Mouse (Mus musculus): Measurements from ENCODE around the gene Oasl1. TPM values are rescaled to one million over a fixed set of nuclear protein-coding genes. Genes with fewer than 3 reads are reported as not detected.
A peak's percentile ranks its signal among the peaks of the same experiment; 100 is the strongest.

Gene Oasl1
- total and polyA plus RNA-seq, 2 experiments = 5.8 to 16.8 TPM

DNA sequence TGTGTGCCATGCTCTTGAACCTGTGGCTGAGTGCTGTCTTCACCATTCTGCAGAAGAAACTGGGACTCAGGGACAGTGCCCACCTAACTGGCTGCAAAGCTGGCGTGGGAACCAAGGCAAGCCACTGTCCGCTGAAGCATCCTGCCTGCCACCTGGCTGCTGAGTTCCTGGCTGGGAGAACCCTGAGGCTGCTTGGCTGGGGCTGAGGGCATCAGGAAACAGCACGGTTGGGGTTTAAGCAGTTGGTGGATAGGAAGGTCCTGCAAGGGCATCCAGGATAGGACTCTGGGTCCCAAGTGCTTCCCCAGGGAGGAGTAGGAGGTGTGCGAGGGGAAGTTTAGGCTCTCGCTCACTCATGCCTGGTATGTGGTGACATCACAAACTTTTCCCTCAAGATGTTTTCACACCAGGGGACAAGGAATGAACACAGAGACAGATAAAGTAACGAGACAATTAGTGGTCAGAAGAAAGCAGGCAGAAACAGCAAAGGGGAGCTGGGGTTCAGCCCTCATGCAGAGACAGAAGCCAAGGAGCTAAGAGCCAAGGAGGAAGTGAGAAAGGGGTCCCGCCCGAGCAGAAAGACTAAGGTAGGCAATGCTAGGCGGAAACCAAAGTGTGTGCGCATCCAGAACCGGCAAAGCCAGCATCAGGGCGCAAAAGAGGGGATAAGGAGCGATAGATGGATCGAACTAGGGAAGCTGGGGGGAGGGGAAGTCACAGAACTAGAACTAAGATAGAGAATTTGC is 44.7 kb downstream of the Oasl1 start:
- DNase-seq (ENCODE audit: extremely low read depth, low read depth, low spot score) = no peak
- H3K79me2 ChIP-seq (ENCODE audit: control insufficient read depth, insufficient read depth, low read length) = peaks cover 42% of the 10 kb centered on the region; the same call in 1 of the 2 replicates
- peak overlapping the region; percentile 39; the same call in 1 of the 2 replicates for H3K4me3 ChIP-seq (ENCODE audit: insufficient read depth, low read depth, low read length)
- 50% methylated on average over 14 of the region's 14 CpGs for WGBS
- peaks cover 33% of the 10 kb centered on the region for H3K4me1 ChIP-seq (ENCODE audit: control insufficient read depth, insufficient read depth, low read length)
- no peaks in the 10 kb centered on the region for H3K36me3 ChIP-seq (ENCODE audit: control insufficient read depth, insufficient read depth, low read length)
- H3K9ac ChIP-seq (ENCODE audit: low read depth, low read length) = peak overlapping the region; percentile 19; the same call in 1 of the 2 replicates
- TF ChIP-seq CTCF (IDR thresholded peaks at IDR 0.05; ENCODE audit: low read depth, low read length) (no peak), POLR2A (IDR thresholded peaks at IDR 0.05; ENCODE audit: extremely low read depth, insufficient read depth, low read length) (no peak)
- H3K27ac ChIP-seq (replicated peaks; ENCODE audit: insufficient read depth, low read depth, low read length) = peak overlapping the region; percentile 99
- no peaks in the 10 kb centered on the region for H3K27me3 ChIP-seq (ENCODE audit: control insufficient read depth, insufficient read depth, low read length)

DNA sequence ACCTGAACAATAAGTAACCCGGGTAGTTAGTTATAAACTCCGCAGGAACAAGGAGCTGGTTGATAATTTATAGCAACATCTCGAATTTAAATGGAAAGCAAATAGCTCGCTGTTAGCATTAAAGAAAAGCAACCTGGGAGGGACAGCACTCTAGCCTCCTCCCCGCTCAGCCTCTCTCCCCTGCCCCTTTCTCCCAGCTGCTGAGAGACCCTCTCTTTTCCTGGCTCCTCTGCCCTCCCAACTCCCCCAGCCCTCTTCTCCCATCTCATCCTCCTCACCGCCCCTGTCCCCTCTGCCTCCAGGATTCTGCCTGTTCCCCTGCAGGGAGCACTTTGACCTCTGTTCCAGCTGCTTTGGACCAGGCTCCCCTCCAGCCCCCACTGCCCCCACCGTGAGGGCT is 45.6 kb downstream of the Oasl1 start:
- Histone ChIP-seq H3K4me1 (ENCODE audit: control insufficient read depth, insufficient read depth, low read length) (peaks cover 33% of the 10 kb centered on the region), H3K9ac (ENCODE audit: low read depth, low read length) (peak overlapping the region; percentile 95), H3K4me3 (ENCODE audit: insufficient read depth, low read depth, low read length) (peak overlapping the region; percentile 85), H3K27me3 (ENCODE audit: control insufficient read depth, insufficient read depth, low read length) (no peaks in the 10 kb centered on the region), H3K27ac (replicated peaks; ENCODE audit: insufficient read depth, low read depth, low read length) (peak overlapping the region; percentile 99), H3K79me2 (ENCODE audit: control insufficient read depth, insufficient read depth, low read length) (peaks cover 35% of the 10 kb centered on the region; the same call in 1 of the 2 replicates), H3K36me3 (ENCODE audit: control insufficient read depth, insufficient read depth, low read length) (no peaks in the 10 kb centered on the region)
- TF ChIP-seq CTCF (IDR thresholded peaks at IDR 0.05; ENCODE audit: low read depth, low read length) = no peak
- TF ChIP-seq POLR2A (IDR thresholded peaks at IDR 0.05; ENCODE audit: extremely low read depth, insufficient read depth, low read length) = 0 out of 2 replicates have a peak, but pooled peaks have one; percentile 40
- peak; percentile 81 for DNase-seq (ENCODE audit: extremely low read depth, low read depth, low spot score)
- WGBS = 13% methylated on average over 7 of the region's 7 CpGs

DNA sequence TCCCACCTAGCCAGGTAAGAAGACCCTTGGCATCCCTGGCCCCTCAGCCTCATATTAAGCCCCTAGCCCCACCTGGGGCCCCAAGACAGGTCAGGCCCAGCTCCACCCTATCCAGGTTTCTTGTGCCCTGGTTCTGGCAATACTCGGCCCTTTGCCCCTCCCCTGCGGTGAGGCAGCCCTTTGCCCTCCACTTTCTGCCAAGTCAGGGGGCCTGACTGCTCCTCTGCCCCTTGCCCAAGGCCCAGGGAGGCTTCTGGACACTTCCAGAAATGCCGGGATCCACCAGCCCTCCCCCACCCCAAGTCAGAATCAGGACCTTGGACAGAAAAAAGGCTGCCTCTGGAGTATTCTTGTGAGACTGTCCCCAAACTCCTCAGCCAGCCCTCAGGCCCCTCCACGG is 46.0 kb downstream of the Oasl1 start:
- Histone ChIP-seq H3K4me3 (ENCODE audit: insufficient read depth, low read depth, low read length) (peak overlapping the region; percentile 85), H3K36me3 (ENCODE audit: control insufficient read depth, insufficient read depth, low read length) (no peaks in the 10 kb centered on the region), H3K27ac (replicated peaks; ENCODE audit: insufficient read depth, low read depth, low read length) (peak overlapping the region; percentile 99), H3K27me3 (ENCODE audit: control insufficient read depth, insufficient read depth, low read length) (no peaks in the 10 kb centered on the region), H3K79me2 (ENCODE audit: control insufficient read depth, insufficient read depth, low read length) (peaks cover 33% of the 10 kb centered on the region; the same call in 1 of the 2 replicates), H3K4me1 (ENCODE audit: control insufficient read depth, insufficient read depth, low read length) (peaks cover 34% of the 10 kb centered on the region), H3K9ac (ENCODE audit: low read depth, low read length) (peak overlapping the region; percentile 95)
- WGBS = 6% methylated on average over 4 of the region's 4 CpGs
- peak; percentile 85 for DNase-seq (ENCODE audit: extremely low read depth, low read depth, low spot score)
- TF ChIP-seq CTCF (IDR thresholded peaks at IDR 0.05; ENCODE audit: low read depth, low read length) = no peak
- TF ChIP-seq POLR2A (IDR thresholded peaks at IDR 0.05; ENCODE audit: extremely low read depth, insufficient read depth, low read length) = no peak

DNA sequence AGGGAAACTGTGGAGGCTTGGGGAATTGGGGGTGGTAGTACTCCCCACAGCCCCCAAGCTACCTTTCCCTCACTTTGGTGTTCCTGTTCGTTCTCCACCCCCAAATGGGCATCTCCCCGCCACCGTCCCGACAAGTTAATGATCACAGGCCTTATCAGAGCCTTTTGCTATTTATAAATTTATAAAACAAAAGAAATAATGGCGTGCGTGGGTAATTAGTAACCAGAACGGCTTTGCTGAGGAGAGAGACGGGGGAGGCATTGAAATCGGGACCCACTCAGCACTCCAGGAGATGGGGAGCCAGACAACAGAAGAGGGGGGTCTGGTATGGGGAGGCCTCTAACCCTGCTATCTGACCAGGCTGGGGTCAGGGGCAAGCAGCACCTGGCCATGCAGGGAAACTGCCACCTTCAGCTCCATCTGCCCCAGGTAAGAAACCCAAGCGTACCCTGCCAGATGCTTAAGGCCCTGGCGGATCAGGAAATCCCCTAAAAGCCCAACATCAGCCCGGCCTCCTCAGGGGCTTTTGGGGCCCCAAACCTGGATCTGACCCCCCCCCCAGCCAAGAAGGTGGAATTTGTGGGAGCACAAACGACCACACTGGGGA is 46.7 kb downstream of the Oasl1 start:
- 20% methylated on average over 13 of the region's 13 CpGs for WGBS
- TF ChIP-seq POLR2A (IDR thresholded peaks at IDR 0.05; ENCODE audit: extremely low read depth, insufficient read depth, low read length) (0 out of 2 replicates have a peak, but pooled peaks have one; percentile 29), CTCF (IDR thresholded peaks at IDR 0.05; ENCODE audit: low read depth, low read length) (no peak)
- DNase-seq (ENCODE audit: extremely low read depth, low read depth, low spot score) = peak; percentile 81
- H3K36me3 ChIP-seq (ENCODE audit: control insufficient read depth, insufficient read depth, low read length) = peaks cover 2% of the 10 kb centered on the region; the same call in 1 of the 2 replicates
- H3K79me2 ChIP-seq (ENCODE audit: control insufficient read depth, insufficient read depth, low read length) = peaks cover 31% of the 10 kb centered on the region; the same call in 1 of the 2 replicates
- peaks cover 33% of the 10 kb centered on the region for H3K4me1 ChIP-seq (ENCODE audit: control insufficient read depth, insufficient read depth, low read length)
- H3K27ac ChIP-seq (replicated peaks; ENCODE audit: insufficient read depth, low read depth, low read length) = peak overlapping the region; percentile 99
- H3K4me3 ChIP-seq (ENCODE audit: insufficient read depth, low read depth, low read length) = peak overlapping the region; percentile 85
- peak overlapping the region; percentile 95 for H3K9ac ChIP-seq (ENCODE audit: low read depth, low read length)
- no peaks in the 10 kb centered on the region for H3K27me3 ChIP-seq (ENCODE audit: control insufficient read depth, insufficient read depth, low read length)

DNA sequence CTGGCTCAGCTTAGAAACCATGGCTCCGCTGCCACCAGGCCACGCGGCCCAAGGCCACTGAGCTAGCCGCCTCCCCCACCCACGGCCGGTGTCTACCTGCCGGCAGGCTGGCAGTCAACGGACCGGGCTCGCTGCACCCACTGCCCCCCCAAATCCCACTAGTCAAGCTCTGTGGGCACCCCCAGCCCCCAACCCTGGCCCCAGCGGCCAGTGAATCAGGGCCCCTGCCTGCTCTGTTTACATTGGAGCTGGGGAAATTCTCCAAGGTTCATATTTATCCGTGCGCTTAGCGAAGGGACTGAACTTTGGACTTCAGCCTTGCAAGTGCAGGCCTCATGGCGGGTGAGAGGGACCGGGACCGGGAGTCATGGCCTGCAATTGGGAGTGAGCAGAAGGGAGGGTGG is 47.8 kb downstream of the Oasl1 start, which contains the start of gene Hnf1a:
TSS of gene Hnf1a (minus strand) at position 271 of the 404 bp plus-strand sequence.
- WGBS = 19% methylated on average over 17 of the region's 17 CpGs
- H3K79me2 ChIP-seq (ENCODE audit: control insufficient read depth, insufficient read depth, low read length) = peaks cover 31% of the 10 kb centered on the region; the same call in 1 of the 2 replicates
- H3K9ac ChIP-seq (ENCODE audit: low read depth, low read length) = peak within 1 kb of the TSS; percentile 95
- H3K4me1 ChIP-seq (ENCODE audit: control insufficient read depth, insufficient read depth, low read length) = peaks cover 31% of the 10 kb centered on the region
- TF ChIP-seq CTCF (IDR thresholded peaks at IDR 0.05; ENCODE audit: low read depth, low read length) (no peak), POLR2A (IDR thresholded peaks at IDR 0.05; ENCODE audit: extremely low read depth, insufficient read depth, low read length) (peak; percentile 42; the same call in 1 of the 2 replicates)
- H3K27ac ChIP-seq (replicated peaks; ENCODE audit: insufficient read depth, low read depth, low read length) = peak within 1 kb of the TSS; percentile 99
- no peaks in the 10 kb centered on the region for H3K27me3 ChIP-seq (ENCODE audit: control insufficient read depth, insufficient read depth, low read length)
- H3K4me3 ChIP-seq (ENCODE audit: insufficient read depth, low read depth, low read length) = peak within 1 kb of the TSS; percentile 85
- peaks cover 6% of the 10 kb centered on the region; the same call in 1 of the 2 replicates for H3K36me3 ChIP-seq (ENCODE audit: control insufficient read depth, insufficient read depth, low read length)
- peak; percentile 96 for DNase-seq (ENCODE audit: extremely low read depth, low read depth, low spot score)

Measured in liver, adult 2 months (tissue).